Mouse (Mus musculus) ES-Bruce4 (cell line): ENCODE data around the gene Ahdc1.

Experiments
- CTCF ChIP-seq: IDR thresholded peaks from one replicate; pipeline ENCODE4 v1.8.1; 2011; ENCODE audit warnings: low read depth, low read length
- EP300 ChIP-seq: IDR thresholded peaks from 2 replicates; pipeline ENCODE4 v1.6.1; 2011; ENCODE audit warnings: low read depth, low read length; ENCODE audit not compliant: insufficient read depth
- POLR2A ChIP-seq: IDR thresholded peaks from one replicate; pipeline ENCODE4 v1.8.1; 2011; ENCODE audit warnings: low read length; ENCODE audit not compliant: insufficient read depth

DNA sequence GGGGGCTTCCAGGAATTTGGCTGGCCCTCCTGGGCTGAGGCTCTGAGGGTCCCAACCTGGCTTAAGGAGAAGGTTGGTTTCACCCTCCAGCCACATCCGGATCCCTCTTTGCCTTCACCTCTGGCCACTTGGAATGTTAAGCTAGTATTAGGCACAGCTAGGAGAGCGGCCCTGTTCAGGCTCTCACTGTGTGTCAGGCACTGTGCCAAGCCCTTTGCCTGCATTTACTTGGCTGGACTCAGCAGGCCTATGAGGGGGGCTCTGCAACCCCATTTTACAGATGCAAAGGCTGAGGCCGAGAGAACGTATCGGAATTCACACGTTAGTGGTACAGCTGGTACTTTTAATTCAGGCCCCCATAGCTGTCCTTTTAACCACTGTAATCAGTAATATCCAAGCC, 12.6 kb downstream of the Ahdc1 start:
- TF ChIP-seq CTCF (no peak), POLR2A (no peak), EP300 (no peak)
